Mouse (Mus musculus) CD4-positive, CD25-positive, alpha-beta regulatory T cell, adult 4 months (primary cell): ENCODE measurements around the gene Nsd1. TPM values are rescaled to one million over a fixed set of nuclear protein-coding genes. Genes with fewer than 3 reads are reported as not detected.
"Not testable (repeated sequence)": the region's sequence is repeated elsewhere in the genome, so short reads cannot be mapped to it uniquely, and the experiment has no call there.

Experiments used
- ATAC-seq: one replicate; pipeline ENCODE4 v1.8.0; 2017
- polyA plus RNA-seq, 2 experiments: library from polyadenylated mRNA; unstranded; fragments of 100-300 nt; shearing (Covaris generic); gene quantifications; one replicate each; pipeline ENCODE4 v1.2.1; 2017

The Nsd1 gene
- polyA plus RNA-seq, 2 experiments from 2014 or later = 63.0 to 64.6 TPM

- ATAC-seq = no peak
Measured at GRCm38 (mm10) chr13:55191535-55191934, 18.0 kb upstream of the Nsd1 start.

- not testable (repeated sequence) for ATAC-seq
Measured at GRCm38 (mm10) chr13:55202758-55203157, 6.8 kb upstream of the Nsd1 start.

GRCm38 (mm10) chr13:55203740-55204139 lies 5.8 kb upstream of the Nsd1 start:
- ATAC-seq = no peak

DNA sequence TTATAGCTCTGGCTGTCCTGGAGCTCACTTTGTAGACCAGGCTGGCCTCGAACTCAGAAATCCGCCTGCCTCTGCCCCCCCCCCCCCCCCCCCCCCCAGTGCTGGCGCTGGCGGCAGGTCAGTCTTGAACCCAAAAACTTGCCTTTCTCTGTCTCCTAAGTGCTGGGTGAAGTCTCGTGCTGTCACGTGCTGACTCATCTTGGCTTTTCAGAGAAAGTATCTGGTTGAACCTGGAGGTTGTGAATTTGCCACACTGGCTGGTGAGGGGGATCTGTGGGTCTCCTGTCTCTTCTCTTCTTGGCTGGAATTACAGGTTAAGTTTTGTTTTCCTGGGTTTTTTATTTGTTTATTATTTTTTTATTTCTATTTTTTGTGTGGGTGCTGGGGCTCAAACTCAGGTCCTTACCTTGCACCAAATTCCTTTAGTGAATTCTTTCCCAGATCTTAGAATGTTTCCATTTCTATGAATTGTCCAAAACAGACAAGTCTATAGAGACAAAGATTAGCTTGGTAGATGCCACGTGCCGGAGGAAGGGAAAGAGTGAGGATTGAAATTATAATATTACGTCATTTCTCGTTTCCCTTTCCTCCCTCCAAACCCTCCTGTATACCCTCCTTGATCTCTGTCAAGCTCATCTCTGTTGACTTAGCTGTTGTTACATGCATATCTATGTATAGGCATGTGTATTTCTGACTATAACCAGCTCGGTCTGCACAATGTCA lies 4.8 kb upstream of the Nsd1 start:
- no peak for ATAC-seq

DNA sequence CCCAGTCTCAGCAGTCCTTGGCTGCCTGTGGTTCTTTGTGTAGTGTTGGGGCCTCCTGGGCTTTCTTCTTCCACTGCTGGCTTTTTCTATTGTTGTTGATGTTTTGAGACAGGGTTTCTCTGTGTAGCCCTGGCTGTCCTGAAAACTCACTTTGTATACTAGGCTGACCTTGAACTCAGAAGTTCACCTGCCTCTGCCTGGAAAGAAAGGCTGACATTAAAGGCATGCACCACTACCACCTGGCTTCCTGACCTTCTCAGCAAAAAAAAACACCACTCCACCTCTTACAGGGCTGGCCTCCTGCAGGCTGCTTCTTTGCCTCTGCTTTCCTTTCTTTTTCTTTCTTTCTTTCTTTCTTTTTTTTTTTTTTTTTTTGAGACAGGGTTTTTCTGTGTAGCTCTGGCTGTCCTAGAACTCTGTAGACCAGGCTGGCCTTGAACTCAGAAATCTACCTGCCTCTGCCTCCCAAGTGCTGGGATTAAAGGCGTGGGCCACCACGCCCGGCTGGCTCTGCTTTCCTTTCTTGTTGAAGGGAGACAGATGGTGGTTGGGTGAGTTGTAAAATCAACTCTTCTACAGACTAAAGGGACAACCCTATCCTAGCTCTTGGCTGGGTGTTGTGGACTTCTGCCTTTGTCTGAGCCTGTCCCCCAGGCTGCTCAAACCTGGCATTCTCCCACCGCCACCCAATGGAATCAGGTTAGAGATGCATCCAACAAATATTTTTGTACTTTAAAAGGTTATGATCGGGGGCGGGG lies 4.0 kb upstream of the Nsd1 start:
- no peak for ATAC-seq

DNA sequence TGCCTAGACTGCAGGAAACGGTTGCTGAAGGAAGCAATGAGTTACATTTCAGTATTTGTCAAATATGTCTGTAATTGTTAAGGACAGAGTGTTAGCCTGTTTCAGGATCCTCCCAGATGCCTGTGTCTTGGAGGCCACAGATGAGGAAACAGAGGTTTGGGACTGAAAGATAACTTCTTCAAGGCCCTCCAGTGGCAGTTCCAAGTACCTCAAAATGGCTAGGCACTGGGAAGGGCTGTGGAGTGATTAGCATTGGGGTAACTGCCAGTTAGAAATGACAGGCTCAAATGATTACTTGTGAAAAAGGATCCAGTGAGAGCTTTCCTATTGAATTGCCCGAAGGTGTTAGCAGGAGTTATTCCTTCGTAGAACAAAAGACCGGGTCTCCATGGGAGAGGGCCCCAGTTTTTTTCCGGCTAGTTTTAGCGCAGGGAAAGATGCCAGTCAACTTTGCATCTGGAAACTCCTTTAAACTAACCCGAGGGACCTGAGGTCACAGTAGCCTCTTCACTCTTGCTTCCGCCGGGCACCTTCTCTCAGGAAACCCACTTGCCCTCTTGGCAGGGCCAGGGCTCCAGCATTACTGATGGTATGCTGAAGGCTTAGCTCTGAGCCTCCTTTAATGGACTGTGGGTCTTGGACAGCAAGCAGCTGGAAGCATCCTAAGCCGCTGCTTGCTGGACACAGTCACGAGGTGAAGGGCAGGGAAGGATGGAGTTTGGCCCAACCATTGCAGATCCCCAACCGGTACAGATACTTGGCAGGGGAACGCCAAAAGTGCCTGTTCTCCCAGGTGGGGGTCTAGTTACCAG lies 539 bp upstream of the Nsd1 start:
- ATAC-seq = no peak

- peak; percentile 60 for ATAC-seq
Measured at GRCm38 (mm10) chr13:55210193-55210970, 800 bp downstream of the Nsd1 start.

- ATAC-seq = peak; percentile 62
Measured at GRCm38 (mm10) chr13:55210971-55211220, 1.3 kb downstream of the Nsd1 start.

- ATAC-seq = peak; percentile 62
Measured at GRCm38 (mm10) chr13:55211221-55212010, 1.8 kb downstream of the Nsd1 start.

DNA sequence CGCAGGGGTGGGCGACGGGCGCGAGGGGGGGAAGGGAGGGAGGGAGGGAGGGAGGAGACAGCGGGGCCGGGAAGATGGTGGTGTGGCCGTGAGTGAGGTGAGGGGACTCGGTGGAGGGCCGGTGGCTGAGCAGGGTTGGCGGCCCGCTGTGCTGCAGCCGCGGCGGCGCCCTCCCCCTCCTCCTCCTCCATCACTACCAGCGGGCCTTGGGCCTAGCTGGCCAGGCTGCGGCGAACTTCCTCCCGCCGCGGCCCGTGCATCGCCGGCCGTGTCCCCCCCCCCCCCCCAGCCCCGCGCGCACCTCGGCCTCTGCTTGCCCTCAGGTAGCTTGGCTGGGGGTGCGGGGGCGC lies 2.4 kb downstream of the Nsd1 start:
- no peak for ATAC-seq

GRCm38 (mm10) chr13:55212361-55213137 lies 3.0 kb downstream of the Nsd1 start:
- ATAC-seq = no peak

- ATAC-seq = no peak
Measured at GRCm38 (mm10) chr13:55213138-55213806, 3.7 kb downstream of the Nsd1 start.

DNA sequence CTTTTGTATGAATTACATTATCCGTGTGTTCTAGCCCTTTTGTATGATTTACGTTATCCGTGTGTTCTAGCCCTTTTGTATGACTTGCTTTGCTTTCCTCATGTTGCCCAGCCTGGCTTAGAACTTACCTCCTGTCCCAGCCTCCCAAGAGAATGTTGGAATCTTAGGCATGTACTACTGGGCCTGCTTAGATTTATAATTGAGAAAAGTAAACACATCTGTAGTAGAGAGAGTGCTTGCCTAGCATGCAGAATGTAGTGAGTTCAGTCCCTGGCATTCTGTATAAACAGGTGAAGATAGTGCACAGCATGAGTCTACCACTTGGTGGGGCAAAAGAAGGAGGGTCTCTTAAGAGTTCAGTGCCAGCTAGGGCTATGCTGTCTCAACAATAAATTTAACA lies 14.8 kb downstream of the Nsd1 start:
- ATAC-seq = no peak

DNA sequence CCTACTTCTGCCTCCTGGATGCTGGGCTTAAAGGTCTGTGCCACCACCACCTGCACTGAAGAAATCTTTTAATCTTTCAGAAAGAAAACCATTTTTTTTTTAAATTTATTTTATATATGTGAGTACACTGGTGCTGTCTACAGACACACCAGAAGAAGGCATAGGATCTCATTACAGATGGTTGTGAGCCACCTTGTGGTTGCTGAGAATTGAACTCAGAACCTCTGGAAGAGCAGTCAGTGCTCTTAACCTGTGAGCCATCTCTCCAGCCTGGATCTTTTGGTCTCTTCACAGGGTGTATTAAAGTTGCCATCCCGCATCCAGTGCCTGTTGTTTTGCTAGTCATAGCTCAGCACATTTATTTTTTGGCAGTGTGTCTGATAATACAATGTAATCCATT lies 21.1 kb downstream of the Nsd1 start:
- no peak for ATAC-seq

DNA sequence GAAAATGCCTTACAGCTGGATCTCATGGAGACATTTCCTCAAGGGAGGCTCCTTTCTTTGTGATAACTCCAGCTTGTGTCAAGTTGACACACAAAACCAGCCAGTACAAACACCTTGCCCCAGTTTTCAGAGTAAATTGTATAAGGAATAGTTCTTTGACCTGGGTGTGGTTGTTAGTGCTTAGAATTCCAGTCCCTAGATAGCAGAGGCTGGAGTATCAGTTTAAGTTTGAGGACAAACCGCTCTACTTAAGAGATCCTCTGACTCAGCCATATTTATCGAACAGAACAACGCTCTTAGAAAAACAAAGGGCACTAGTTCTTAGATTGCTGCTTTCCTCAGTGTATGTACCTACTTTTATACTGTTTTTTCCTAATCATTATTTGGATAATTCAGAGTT lies 33.6 kb downstream of the Nsd1 start:
- ATAC-seq = no peak

DNA sequence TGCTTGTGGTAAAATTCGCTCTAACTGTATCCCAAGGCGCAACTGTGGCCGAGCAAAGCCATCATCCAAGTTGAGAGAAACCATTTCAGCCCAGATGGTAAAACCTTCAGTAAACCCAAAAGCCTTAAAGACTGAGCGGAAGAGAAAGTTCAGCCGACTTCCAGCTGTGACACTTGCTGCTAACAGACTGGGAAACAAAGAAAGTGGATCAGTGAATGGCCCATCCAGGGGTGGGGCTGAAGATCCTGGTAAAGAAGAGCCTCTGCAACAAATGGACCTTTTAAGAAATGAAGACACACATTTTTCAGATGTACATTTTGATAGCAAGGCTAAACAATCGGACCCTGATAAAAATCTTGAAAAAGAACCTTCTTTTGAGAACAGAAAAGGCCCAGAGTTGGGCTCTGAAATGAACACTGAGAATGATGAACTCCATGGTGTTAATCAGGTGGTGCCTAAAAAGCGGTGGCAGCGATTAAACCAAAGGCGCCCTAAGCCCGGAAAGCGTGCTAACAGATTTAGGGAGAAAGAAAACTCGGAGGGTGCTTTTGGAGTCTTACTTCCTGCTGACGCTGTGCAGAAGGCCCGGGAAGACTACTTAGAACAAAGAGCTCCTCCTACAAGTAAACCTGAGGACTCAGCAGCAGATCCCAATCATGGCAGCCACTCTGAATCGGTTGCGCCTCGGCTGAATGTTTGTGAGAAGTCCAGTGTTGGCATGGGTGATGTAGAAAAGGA lies 37.9 kb downstream of the Nsd1 start:
- ATAC-seq = no peak

GRCm38 (mm10) chr13:55249246-55249645 lies 39.7 kb downstream of the Nsd1 start:
- ATAC-seq = no peak

GRCm38 (mm10) chr13:55252820-55253219 lies 43.2 kb downstream of the Nsd1 start:
- no peak for ATAC-seq

DNA sequence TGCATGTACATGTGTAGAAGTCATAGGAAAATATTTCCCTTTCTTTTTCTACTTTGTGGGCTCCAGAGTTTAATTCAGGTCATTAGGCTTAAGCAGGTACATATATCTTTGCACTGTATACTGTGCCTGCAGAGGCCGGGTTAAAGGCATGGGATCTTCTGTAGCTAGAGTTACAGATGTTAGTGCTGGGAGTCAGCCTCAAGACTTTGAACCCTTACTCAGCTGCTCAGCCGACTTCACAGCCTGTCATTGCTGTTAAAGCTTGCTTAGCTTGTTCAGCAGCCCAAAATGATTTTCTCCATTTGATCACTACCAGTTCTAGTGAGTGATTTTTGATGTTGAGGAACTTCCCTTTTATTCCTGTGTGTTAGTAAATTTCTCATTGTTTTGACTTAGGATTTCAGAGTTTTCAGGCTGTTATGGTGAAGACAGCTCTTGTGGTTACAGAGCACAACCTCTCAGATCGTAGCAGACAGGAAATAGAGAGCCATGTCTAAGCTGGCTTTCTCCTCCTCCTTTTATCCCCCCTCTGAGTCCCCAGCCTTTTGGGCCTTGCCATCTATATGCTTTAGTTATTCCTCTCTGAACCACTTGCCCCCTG lies 45.6 kb downstream of the Nsd1 start:
- peak; percentile 93 for ATAC-seq

DNA sequence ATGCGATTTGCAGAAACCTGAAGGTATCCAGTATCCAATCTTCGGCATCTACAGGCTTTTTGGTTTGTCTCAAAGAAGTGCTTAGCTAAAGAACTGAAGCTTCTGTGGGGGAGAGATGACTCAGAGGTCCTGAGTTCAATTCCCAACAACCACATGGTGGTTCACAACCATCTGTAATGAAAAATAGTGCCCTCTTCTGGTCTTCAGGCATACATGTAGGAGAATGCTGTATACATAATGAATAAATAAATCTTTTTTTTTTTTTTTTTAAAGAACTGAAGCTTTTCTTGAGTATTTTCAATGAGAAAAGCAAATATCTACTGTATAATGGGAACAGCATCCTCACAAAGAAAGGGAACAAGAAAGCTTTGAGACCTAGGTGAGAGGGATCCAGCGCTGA lies 49.1 kb downstream of the Nsd1 start:
- ATAC-seq = no peak
